Mouse (Mus musculus): ENCODE data around the gene Gm15155. TPM values are rescaled to one million over a fixed set of nuclear protein-coding genes. Genes with fewer than 3 reads are reported as not detected.
"Not testable (repeated sequence)": the region's sequence is repeated elsewhere in the genome, so short reads cannot be mapped to it uniquely, and the experiment has no call there.

The Gm15155 gene
- not detected in 2 replicates for total RNA-seq (2021)
- long read RNA-seq: 0 reads

- DNase-seq: no peak
Observed at GRCm38 (mm10) chrX:155624341-155624841, at the start of gene Gm15155. TSS of gene Gm15155 (plus strand) at chrX:155624741.

GRCm38 (mm10) chrX:155579791-155580190 is 44.8 kb upstream of the Gm15155 start:
- no peak for DNase-seq

- no peak for DNase-seq
Observed at GRCm38 (mm10) chrX:155584586-155584985, 40.0 kb upstream of the Gm15155 start.

DNA sequence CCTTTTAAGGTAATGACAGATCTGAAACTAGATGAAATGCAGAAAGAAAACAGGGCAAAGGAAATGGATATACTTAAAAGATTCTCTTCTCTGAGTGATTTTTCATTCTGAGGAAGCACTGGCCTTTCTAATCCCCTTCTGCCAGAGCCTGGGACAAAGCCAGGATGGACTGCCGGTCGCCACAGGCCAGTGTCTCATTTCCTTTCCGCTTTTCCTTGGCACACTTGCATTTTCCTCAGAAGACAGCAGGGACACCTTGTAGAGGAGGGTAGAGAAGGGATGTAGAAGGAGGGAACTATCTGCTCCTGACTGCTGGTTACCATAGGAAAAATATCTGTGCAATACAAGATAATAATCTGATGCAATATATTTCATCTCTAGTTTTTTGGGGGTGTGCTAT is 33.1 kb upstream of the Gm15155 start:
- DNase-seq: no peak

DNA sequence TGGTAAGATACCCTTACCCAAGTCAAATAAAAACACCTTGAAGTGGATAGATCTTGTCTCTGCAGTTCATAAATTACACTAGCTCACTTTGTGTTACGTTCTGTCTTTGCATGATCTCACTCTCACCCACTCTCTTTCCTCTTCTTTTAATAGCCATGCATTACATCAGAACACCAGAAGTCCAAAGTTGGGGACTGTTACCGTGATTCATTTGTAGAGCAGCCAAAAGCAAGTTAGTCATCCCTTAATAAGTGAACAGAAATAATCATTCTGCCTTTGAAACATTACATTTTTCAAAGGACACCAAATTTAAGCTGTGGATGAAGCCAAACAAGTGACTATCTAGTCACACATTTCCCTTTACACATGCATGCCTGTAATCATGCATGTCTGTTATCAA is 32.1 kb upstream of the Gm15155 start:
- DNase-seq: no peak

- no peak for DNase-seq
Observed at GRCm38 (mm10) chrX:155594685-155595084, 29.9 kb upstream of the Gm15155 start.

DNA sequence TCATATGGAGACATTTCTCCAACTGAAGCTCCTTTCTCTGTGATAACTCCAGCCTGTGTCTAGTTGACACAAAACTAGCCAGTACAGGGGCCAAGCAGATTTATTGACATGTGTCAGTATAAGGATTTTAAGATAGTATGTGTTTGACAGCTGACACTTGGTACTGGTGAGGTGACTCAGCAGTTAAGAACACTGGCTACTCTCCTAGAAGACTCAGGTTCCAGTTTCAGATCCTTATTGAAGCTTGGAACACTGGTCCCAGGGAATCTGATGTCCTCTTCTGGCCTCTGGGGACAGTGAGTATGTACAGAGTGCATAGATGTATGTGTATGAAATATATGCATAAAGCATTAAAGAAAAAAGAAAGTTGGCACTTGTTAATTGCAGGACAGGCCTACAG is 28.2 kb upstream of the Gm15155 start:
- DNase-seq: no peak

DNA sequence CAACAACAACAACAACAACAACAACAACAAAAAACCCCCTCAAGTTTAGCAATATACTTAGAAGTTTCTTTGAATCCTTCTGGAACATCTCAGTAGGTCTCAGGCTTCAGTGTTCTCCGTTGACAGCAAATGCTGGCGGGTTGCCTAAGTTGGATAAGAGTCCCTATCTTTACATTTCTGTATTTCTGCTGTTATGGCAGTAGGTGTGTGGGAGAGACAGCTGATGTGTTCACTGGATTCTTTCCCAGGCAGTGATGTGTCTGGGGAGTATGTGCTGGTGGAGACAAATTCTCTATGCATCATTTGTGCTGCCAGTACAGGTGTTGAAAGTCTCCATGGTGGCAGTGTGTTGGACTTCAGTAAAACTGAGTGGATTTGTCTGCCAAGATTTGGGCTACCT is 23.3 kb upstream of the Gm15155 start:
- DNase-seq: no peak

DNA sequence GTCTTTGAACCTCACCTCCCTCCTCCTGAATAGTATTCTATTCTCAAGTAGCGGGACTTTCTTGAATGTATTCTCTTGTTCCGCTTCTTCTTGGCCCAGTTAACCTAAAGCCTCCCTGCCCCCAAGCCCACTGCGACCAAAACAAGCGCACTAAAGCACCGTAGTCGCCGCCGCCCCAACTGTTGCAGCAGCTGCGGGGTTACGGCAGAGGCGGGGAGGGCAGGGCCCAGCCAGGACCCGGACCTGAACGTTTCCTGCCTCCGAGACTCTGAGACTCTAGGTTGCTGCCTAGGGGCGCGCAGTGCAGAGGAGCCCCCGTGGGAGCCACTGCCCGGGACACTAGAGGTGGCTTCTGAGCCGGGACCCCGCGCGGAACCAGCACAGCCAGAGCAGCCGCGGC is 2.0 kb upstream of the Gm15155 start:
- DNase-seq: no peak

DNA sequence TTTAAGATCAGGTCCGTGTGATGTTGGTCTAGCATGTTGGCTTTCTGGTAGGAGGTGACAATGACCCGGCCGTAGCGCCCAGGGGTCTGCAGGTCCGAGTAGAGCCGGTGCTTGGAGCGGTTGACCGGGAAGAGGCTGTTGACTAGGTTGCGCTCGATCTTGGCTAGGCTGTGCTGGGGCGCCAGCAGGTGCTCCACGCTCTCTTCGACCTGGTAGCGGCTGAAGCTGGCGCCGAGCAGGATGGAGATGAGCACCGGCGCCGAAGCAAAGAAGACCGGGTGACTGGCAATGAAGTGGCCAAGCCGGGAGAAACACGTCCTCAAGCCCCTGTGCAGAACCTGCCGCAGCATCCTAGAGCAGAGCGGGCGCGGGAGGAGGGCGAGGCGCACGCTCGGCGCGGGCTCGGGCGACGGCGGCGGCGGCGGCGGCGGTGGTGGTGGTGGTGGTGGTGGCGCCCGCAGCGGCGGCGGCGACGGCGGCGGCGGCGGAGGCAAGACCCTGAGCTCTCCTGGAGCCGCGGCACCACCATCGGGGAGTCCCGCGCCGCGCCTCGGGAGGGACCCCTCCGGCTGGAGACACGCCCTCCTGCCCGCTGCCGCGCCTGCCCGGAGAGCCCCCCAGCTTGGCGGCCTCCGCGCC is 1.5 kb upstream of the Gm15155 start:
- DNase-seq: peak; percentile 3

DNA sequence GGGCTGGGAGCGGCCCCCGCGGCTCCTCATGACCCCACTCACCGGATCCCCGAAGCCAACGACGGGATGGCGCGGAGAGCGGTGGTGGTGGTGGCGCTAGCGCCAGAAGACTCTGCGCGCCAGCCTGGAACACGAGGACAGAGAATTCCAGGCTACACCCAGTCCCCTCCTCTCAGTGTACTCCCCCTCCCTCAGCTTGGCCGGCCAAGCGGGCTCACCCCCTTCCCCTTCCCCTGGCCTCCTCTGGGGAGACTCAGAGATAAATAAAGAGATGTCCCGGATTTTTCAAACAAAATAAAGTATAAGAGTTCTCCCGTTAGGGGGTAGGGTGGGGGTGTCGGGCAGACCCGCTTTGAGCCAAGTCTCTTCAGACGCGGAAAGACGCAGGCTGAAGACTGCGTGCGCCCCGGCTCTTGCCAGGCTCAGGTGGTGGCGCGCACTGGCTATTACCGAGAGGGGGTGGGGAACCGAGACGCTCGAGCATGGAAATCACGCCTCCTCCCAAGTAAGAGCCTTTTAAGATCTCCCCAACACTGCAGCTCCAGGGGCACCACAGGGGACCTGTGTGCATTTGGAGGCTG is 750 bp upstream of the Gm15155 start, which contains the start of gene Ptchd1:
Gene Ptchd1 (minus strand): TSS at position 114 of the 581 bp plus-strand sequence.
- DNase-seq: no peak

GRCm38 (mm10) chrX:155624895-155625294 is 354 bp downstream of the Gm15155 start:
- no peak for DNase-seq

- no peak for DNase-seq
Observed at GRCm38 (mm10) chrX:155625671-155626196, 1.2 kb downstream of the Gm15155 start.

- DNase-seq: no peak
Observed at GRCm38 (mm10) chrX:155643975-155644374, 19.4 kb downstream of the Gm15155 start.

DNA sequence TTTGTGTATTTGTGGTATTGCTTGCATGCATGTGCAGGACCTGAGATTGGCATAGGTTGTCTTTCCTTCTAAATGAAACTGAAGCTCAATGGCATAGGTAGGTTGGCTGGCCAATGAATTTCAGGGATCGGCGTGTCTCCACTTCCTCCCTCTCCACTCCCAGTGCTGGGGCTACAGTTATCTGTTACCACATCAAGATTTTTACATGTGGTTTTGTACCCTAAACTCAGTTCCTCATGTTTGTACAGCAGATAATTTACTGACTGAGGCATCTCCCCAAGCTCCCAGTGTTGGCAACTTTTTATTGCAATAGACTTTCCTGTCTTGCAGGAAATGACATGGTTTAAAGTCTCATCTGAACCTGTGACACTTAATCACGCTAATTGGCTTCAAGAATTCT is 21.4 kb downstream of the Gm15155 start:
- DNase-seq: no peak

- no peak for DNase-seq
Observed at GRCm38 (mm10) chrX:155657971-155658370, 33.4 kb downstream of the Gm15155 start.

DNA sequence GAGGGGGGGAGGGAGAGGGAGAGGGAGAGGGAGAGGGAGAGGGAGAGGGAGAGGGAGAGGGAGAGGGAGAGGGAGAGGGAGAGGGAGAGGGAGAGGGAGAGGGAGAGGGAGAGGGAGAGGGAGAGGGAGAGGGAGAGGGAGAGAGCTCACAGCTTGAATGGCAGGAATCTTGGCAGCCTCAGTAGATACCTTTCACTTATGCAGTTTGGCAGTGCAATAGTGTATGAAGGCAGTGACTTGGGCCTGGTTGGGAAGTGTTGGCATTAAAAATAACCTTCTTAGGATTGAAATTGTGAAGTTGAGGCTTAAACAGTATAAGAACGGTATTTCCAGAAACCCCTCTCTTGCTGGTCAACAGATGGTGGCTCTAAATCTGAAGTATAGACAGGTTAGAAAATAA is 65.9 kb downstream of the Gm15155 start:
- not testable (repeated sequence) for DNase-seq

DNA sequence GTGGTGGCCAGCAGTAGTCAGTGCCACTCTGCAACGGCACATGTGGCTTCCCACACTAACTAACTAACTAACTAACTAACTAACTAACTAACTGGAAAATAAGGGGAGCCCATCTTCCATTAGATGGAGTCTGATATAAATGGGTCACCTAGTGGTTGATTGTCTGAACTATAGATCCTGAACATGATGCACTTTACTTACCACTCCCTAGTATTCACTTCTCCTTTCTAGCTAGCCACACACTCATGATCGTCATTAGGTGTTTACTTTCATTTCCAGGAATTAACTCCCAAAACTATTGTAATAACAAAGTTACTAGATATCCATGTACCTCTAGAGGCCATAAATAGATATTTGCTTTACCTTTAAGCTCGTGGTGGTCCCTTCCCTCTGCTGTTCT is 99.6 kb downstream of the Gm15155 start:
- no peak for DNase-seq

DNA sequence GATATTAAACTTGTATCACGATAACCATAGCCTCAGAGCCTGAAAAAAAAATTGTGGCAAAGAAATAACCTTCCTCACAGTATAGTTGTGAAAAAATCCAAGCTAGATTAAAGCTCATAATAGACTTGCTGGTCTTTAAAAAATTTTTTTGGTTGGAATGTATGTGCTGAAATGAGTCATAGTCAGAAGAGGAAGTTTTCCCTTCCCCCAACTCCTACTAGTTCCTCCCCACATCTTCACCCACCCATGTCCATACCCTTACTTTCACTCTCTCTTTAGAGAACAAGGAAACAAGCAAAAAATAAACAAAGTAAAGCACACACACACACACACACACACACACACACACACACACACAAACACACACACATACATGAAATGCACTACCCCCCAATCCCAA is 103.8 kb downstream of the Gm15155 start:
- DNase-seq: no peak

DNA sequence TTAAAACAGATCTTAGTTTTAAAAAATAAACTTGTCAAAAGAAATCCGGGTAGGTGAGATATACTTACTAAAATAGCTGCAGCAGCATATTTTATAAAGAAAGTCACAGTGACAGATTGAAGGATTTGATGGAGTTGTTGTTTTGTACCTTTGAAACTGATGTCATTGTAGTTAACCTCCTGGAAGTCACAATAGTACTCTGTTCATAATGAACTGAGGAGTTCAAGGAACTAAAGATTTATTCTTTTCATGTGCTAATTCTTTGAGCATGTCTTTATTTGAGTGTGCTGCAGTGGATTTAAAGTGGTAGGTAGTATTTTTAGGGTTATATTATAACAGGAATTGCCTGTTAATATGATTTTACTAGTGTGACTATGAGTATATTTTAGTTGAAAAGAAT is 263.6 kb downstream of the Gm15155 start:
- no peak for DNase-seq

DNA sequence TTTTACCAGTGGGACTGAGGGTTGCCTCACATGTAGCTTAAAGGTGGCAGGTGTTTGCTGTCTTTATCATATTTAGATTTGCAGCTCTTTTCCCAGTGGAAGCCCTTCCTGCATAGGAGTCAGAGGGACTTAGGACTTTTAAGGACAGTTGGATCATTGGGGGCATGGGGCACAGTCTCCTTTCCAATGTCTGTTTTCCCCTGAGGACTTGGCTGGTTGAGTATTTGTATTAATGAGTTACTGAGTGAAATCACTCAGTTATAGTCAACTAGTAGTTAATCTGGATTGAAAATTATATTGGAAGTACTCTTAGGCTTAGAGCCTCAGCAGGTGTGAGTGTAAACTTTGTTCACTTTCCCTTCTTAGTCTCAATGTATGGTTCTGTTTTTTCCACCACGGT is 275.5 kb downstream of the Gm15155 start:
- no peak for DNase-seq

DNA sequence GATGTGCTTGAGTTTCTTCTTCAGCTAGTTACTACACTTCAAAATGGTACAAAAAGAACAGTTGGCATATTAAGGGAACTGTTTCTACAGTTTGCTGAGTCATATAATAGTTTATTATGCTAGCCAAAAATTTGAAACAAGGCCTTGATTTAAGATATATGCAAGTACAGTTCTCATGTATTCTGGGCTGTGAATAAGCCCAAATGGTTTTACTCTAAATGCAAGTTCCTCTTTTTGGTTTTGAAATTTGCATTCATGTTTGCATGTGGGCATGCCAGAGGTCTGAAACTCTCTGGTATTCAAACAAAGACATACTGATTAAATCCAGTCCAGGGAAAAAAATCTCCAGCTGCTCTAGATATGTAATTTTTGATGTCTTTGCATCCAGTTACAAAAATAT is 277.2 kb downstream of the Gm15155 start:
- no peak for DNase-seq

GRCm38 (mm10) chrX:155903108-155903507 is 278.6 kb downstream of the Gm15155 start:
- DNase-seq: no peak

DNA sequence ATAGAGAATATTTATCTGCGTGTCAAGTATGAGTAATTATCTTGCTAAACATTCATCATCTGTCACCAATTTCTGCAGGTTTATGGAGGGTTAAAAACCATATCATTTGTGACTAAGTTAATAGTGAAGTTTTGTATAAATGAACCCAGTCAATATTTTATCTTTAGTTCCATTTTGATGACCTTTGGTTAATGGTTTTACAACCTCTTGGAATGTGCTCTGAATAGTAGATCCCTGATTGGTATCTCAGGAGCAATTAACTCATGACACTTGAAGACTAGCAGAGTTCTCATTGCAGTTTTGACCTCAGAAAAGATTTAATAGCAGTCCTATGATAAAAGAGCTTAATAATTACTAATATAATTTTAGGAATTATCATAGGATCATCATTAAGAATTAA is 385.2 kb downstream of the Gm15155 start:
- DNase-seq: no peak
